Mouse (Mus musculus): ENCODE results near the gene N4bp2. TPM values are rescaled to one million over a fixed set of nuclear protein-coding genes. Genes with fewer than 3 reads are reported as not detected.

N4bp2 gene
- total RNA-seq, 2 experiments from 2014 or later = 6.0 to 18.7 TPM

GRCm38 (mm10) chr5:65860281-65861000 is 97.1 kb downstream of the N4bp2 start:
- no peak for ATAC-seq (replicated peaks; ENCODE audit: low FRiP score, poor library complexity, severe bottlenecking)

GRCm38 (mm10) chr5:65861154-65861944 is 98.0 kb downstream of the N4bp2 start, which contains the start of gene Rhoh:
TSS of gene Rhoh (plus strand) at chr5:65861213.
- no peak for ATAC-seq (replicated peaks; ENCODE audit: low FRiP score, poor library complexity, severe bottlenecking)

DNA sequence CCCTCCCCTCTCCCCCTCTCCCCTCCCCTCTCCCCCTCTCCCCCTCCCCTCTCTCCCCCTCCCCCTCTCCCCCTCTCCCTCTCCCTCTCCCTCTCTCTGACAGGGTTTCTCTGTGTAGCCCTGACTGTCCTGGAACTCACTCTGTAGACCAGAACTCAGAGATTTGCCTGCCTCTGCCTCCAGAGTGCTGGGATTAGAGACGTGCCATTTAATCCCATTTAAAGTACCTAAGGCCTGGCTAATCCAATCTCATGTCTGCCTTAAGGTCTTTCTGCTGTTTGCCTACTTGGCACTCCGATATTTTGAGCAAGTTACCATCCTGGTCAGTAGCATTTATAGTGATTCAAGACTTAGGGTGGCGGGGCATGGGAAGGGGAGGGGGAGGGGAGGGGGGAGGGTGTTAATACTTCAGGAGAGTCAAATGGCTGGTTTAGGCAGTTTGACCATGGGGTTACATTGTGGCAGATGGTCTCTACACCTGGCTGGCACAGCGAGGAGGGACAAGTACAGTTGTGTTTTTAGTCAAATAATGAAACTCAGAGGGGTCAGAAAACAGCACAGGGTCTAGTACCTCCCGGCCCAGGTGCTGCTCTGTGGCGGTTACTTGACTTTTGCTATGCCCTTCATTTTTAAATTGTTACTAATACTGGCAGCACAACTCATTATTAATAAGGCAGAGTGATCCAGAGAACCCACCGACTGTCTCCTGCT is 99.1 kb downstream of the N4bp2 start:
- no peak for ATAC-seq (replicated peaks; ENCODE audit: low FRiP score, poor library complexity, severe bottlenecking)

GRCm38 (mm10) chr5:65863349-65863749 is 100.0 kb downstream of the N4bp2 start:
- ATAC-seq (replicated peaks; ENCODE audit: low FRiP score, poor library complexity, severe bottlenecking) = peak; percentile 35

- peak; percentile 24; the same call in 1 of the 2 replicates for ATAC-seq (replicated peaks; ENCODE audit: low FRiP score, poor library complexity, severe bottlenecking)
Observed at GRCm38 (mm10) chr5:65864486-65864885, 101.2 kb downstream of the N4bp2 start.

DNA sequence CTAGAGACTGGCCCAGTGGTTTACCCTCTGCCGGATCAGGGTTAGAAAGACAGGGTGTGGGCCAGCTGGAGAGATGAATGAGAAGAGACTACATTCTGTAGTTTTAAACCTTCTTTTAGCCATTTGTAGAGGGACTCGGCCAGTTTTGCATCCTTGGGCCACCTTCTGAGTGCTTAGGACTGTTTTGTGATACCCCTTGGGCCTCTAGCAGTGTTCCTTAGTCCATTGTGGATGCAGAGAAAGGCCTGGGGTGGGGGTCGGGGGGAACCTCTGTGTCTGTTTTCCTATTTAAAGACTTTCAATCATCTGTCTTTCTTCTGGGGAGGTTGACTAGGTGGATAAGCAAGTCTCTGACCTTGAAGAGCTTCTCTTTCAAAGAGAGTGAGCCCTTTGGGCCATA is 101.6 kb downstream of the N4bp2 start:
- ATAC-seq (replicated peaks; ENCODE audit: low FRiP score, poor library complexity, severe bottlenecking) = peak; percentile 35; the same call in 1 of the 2 replicates

DNA sequence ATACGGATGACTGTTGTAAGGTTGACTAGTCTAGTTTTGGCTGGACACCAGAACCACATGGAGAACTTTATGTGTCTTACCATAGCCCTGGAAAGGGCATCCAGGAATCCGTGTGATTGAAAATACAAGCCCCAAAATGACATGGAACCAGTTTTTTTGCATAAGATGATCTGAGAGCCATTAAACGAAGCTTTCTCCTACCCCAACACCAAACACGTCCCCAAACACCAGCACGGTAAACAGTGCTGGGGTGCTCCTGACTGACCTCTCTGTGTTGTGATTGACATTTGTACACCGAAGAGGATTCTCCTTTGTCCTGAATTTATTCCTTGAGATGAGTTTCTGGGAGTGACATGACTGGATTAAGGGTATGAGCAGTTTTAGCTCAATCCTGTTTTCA is 103.3 kb downstream of the N4bp2 start:
- ATAC-seq (replicated peaks; ENCODE audit: low FRiP score, poor library complexity, severe bottlenecking) = no peak

- ATAC-seq (replicated peaks; ENCODE audit: low FRiP score, poor library complexity, severe bottlenecking) = no peak
Observed at GRCm38 (mm10) chr5:65867380-65868116, 104.2 kb downstream of the N4bp2 start.

DNA sequence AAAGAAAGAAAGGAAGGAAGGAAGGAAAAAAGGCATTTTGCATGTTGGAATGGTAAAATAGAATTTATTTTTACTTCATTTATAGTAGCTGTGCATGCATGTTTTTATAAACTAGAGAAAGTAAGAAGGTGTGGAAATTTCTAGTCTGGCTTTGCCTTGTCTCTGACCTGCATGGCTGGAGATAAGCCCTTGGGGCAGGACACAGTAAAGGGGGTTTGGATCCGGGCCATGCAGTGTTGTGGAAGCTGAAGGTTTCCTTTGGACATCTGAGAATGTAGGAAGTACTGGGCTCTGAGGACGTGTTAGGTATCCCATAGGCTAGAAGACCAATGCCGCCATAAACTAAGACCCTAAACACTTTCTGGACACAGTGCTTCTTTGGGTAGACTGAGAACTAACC is 105.1 kb downstream of the N4bp2 start:
- ATAC-seq (replicated peaks; ENCODE audit: low FRiP score, poor library complexity, severe bottlenecking) = 0 out of 2 replicates have a peak, but pooled peaks have one; percentile 44

GRCm38 (mm10) chr5:65869660-65870059 is 106.3 kb downstream of the N4bp2 start:
- ATAC-seq (replicated peaks; ENCODE audit: low FRiP score, poor library complexity, severe bottlenecking) = no peak

DNA sequence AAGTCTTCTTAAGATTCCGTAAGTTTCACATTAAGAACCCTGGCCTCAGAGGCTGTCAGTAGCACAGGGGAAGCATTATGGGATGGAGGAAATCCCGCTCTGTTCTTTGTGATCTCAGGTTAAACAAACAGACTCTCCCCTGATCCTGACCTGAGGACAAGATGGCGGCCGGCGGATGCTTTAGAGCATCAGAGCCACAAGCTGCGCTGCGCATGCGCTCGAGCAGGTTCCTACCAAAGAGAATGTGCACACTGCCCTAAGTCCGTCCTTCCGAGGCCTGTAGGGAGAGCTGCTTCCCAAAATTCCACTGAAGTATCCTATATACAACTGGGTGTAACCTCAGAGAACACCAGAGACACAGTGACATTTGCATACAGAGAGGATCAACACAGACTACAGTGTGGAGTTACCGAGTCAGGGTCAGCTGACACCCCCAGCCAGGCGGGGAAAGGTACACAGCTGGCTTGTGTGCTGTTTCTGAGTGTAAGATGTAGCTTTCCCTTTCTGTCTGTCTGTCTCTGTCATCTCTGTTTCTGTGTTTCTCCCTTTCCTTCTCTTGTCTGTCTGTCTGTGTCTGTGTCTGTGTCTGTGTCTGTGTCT is 108.1 kb downstream of the N4bp2 start:
- ATAC-seq (replicated peaks; ENCODE audit: low FRiP score, poor library complexity, severe bottlenecking) = no peak

- no peak for ATAC-seq (replicated peaks; ENCODE audit: low FRiP score, poor library complexity, severe bottlenecking)
Observed at GRCm38 (mm10) chr5:65873212-65873611, 109.9 kb downstream of the N4bp2 start.

DNA sequence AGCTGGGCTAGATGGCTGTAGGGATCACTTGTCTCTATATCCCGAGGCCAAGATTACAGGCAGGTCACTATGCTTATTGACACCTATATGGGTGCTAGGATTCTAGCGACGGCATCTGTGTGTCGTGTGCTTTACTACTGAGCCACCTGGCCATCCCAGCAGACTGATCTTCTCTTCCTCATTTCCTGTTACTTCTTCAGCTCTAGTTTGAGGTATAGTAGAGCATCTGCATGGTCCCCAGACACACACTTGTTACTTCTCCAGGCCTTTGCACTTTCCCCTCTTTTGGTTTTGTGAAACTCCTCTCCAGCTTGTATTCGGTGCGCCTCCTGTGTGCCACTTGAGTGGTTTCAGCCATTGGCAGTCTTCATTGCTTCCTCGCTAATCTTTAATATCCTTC is 111.9 kb downstream of the N4bp2 start:
- no peak for ATAC-seq (replicated peaks; ENCODE audit: low FRiP score, poor library complexity, severe bottlenecking)

- ATAC-seq (replicated peaks; ENCODE audit: low FRiP score, poor library complexity, severe bottlenecking) = no peak
Observed at GRCm38 (mm10) chr5:65878367-65878766, 115.0 kb downstream of the N4bp2 start.

Other genes with a start within 250 kb of the N4bp2 start
- gene Smim14, start 226.3 kb upstream of the N4bp2 start, total RNA-seq (2015; ENCODE audit: low replicate concordance) = 41.8 and 54.2 TPM in 2 replicates
- gene Smim14, start 226.3 kb upstream of the N4bp2 start, total RNA-seq (2017; ENCODE audit: low replicate concordance) = 17.6 and 26.3 TPM in 2 replicates
- 35.0 and 44.5 TPM in 2 replicates for gene Ube2k, start 226.3 kb upstream of the N4bp2 start, total RNA-seq (2015; ENCODE audit: low replicate concordance)
- gene Ube2k, start 226.3 kb upstream of the N4bp2 start, total RNA-seq (2017; ENCODE audit: low replicate concordance) = 18.1 TPM in 2 replicates
- 53.1 and 90.5 TPM in 2 replicates for gene Pds5a, start 65.2 kb upstream of the N4bp2 start, total RNA-seq (2015; ENCODE audit: low replicate concordance)
- gene Pds5a, start 65.2 kb upstream of the N4bp2 start, total RNA-seq (2017; ENCODE audit: low replicate concordance) = 94.4 and 98.8 TPM in 2 replicates
- 2.1 and 2.5 TPM in 2 replicates for gene Rhoh, start 97.7 kb downstream of the N4bp2 start, total RNA-seq (2015; ENCODE audit: low replicate concordance)
- gene Rhoh, start 97.7 kb downstream of the N4bp2 start, total RNA-seq (2017; ENCODE audit: low replicate concordance) = 1.0 and 3.3 TPM in 2 replicates
- not detected in 2 replicates for gene Chrna9, start 171.4 kb downstream of the N4bp2 start, total RNA-seq (2015; ENCODE audit: low replicate concordance)
- not detected in 2 replicates for gene Chrna9, start 171.4 kb downstream of the N4bp2 start, total RNA-seq (2017; ENCODE audit: low replicate concordance)
- not detected in 2 replicates for gene 9130230L23Rik, start 240.8 kb downstream of the N4bp2 start, total RNA-seq (2015; ENCODE audit: low replicate concordance)
- not detected in 2 replicates for gene 9130230L23Rik, start 240.8 kb downstream of the N4bp2 start, total RNA-seq (2017; ENCODE audit: low replicate concordance)

Data from erythroblast, adult 5-6 weeks (primary cell).